Mouse (Mus musculus) embryonic stem cell, embryonic (primary cell): ENCODE results near the gene Chrna1.

ENCODE experiments used
- CTCF ChIA-PET, 4 experiments: fragments of 300-600 bp in 2 of 4; fragments of 350-600 bp in 2 of 4; sonication (Branson Sonifier 250); formaldehyde crosslinking; loops; one replicate each; lab custom pipeline; 2022; ENCODE audit warnings: inconsistent platforms in 2 of 4; lab: Charles Lee
- POLR2A ChIA-PET, 4 experiments: fragments of 300-600 bp in 2 of 4; fragments of 350-600 bp in 2 of 4; sonication (Branson Sonifier 250); formaldehyde crosslinking; loops; one replicate each; lab custom pipeline; 2022; ENCODE audit warnings: antibody characterized with exemption in 4 of 4, inconsistent platforms in 1 of 4; lab: Charles Lee

Gene Chrna1

GRCm38 (mm10) chr2:73522336-73522735 lies 57.8 kb downstream of the Chrna1 start:
- POLR2A ChIA-PET = interaction anchor here in 1 of 4 experiments (0.6 to 1.2 kb wide), 8 partner anchors 9 to 323 kb away, joined by 3 to 7 read pairs (median 4); no protein-coding TSS in a partner anchor
- CTCF ChIA-PET = interaction anchor here in 1 of 4 experiments (1.2 kb wide), 1 partner anchor 17 kb away, joined by 4 read pairs; no protein-coding TSS in a partner anchor

GRCm38 (mm10) chr2:73521737-73522136 lies 58.4 kb downstream of the Chrna1 start:
- ChIA-PET CTCF (interaction anchor here in 2 of 4 experiments (0.6 to 1.2 kb wide), 2 partner anchors 18 to 449 kb away, joined by 3 to 4 read pairs; no protein-coding TSS in a partner anchor), POLR2A (interaction anchor here in 1 of 4 experiments (1.1 to 1.2 kb wide), 2 partner anchors 8 to 128 kb away, joined by 3 to 5 read pairs; no protein-coding TSS in a partner anchor)

- ChIA-PET POLR2A (interaction anchor here in 1 of 4 experiments (1.2 kb wide), 1 partner anchor 9 kb away, joined by 3 read pairs; no protein-coding TSS in a partner anchor), CTCF (interaction anchor here in 1 of 4 experiments (0.5 to 0.6 kb wide), 2 partner anchors 27 to 65 kb away, joined by 3 to 4 read pairs; no protein-coding TSS in a partner anchor)
These were observed 61.2 kb downstream of the Chrna1 start for GRCm38 (mm10) chr2:73518966-73519365.

- ChIA-PET CTCF (no interaction called here), POLR2A (interaction anchor here in 1 of 4 experiments (1.1 to 1.3 kb wide), 3 partner anchors 9 to 44 kb away, joined by 3 read pairs; no protein-coding TSS in a partner anchor)
These were observed 61.8 kb downstream of the Chrna1 start for GRCm38 (mm10) chr2:73518311-73518710.

GRCm38 (mm10) chr2:73514178-73514577 lies 66.0 kb downstream of the Chrna1 start:
- ChIA-PET CTCF (no interaction called here), POLR2A (interaction anchor here in 1 of 4 experiments (1.6 to 1.7 kb wide), 2 partner anchors 8 to 13 kb away, joined by 3 to 5 read pairs; no protein-coding TSS in a partner anchor)
